Mouse (Mus musculus) lung, postnatal 0 days (tissue): Measurements from ENCODE around the gene Mtmr12. TPM values are rescaled to one million over a fixed set of nuclear protein-coding genes. Genes with fewer than 3 reads are reported as not detected.

ENCODE experiments used
- ATAC-seq: fragments of 200-750 bp; cut with Nextera tagmentation; 2 replicates; pipeline ENCODE4 v1.8.0; 2017; ENCODE audit warnings: moderate library complexity
- DNase-seq: peaks from one replicate; pipeline ENCODE4 v3.0.0-alpha.2; 2016; ENCODE audit warnings: low spot score
- H3K27ac ChIP-seq: fragments of 300-500 bp; sonication (generic); 2 replicates; pipeline ENCODE4 v1.5.1; 2014; ENCODE audit warnings: antibody characterized with exemption, mild to moderate bottlenecking, low read length, mixed read lengths
- H3K27me3 ChIP-seq: fragments of 300-500 bp; sonication (generic); replicated peaks from 2 replicates; pipeline ENCODE4 v1.6.1; 2014; ENCODE audit warnings: low read length, mixed read lengths; ENCODE audit not compliant: insufficient read depth
- H3K36me3 ChIP-seq: fragments of 300-500 bp; sonication (generic); 2 replicates; pipeline ENCODE4 v1.6.1; 2014; ENCODE audit warnings: low read length, mixed read lengths; ENCODE audit not compliant: insufficient read depth
- H3K4me1 ChIP-seq: fragments of 300-500 bp; sonication (generic); 2 replicates; pipeline ENCODE4 v1.6.1; 2014; ENCODE audit warnings: antibody characterized with exemption, low read depth, low read length, mixed read lengths; ENCODE audit not compliant: insufficient read depth
- H3K4me2 ChIP-seq: fragments of 300-500 bp; sonication (generic); replicated peaks from 2 replicates; pipeline ENCODE4 v1.6.1; 2014; ENCODE audit warnings: low read depth, mild to moderate bottlenecking, low read length, moderate library complexity, mixed read lengths
- H3K4me3 ChIP-seq: fragments of 300-500 bp; sonication (generic); 2 replicates; pipeline ENCODE4 v1.5.1; 2014; ENCODE audit warnings: low read depth, low read length
- H3K9ac ChIP-seq: fragments of 300-500 bp; sonication (generic); replicated peaks from 2 replicates; pipeline ENCODE4 v1.6.1; 2014; ENCODE audit warnings: low read depth, mild to moderate bottlenecking
- H3K9me3 ChIP-seq: fragments of 300-500 bp; sonication (generic); 2 replicates; pipeline ENCODE4 v1.6.1; 2016; ENCODE audit warnings: low read length, mixed read lengths
- CTCF ChIP-seq: IDR thresholded peaks from 2 replicates; pipeline ENCODE4 v1.5.1; 2016; ENCODE audit warnings: antibody characterized with exemption, mild to moderate bottlenecking
- EP300 ChIP-seq: IDR thresholded peaks from 2 replicates; pipeline ENCODE4 v1.6.1; 2016; ENCODE audit warnings: antibody characterized with exemption, mild to moderate bottlenecking, control low read depth
- WGBS: fragments of 180-500 bp; shearing (Covaris S2); extraction: QIAGEN DNeasy Blood & Tissue Kit; methylation state at CpG from one replicate; pipeline ENCODE4 v1.1.7; 2014; 5-methylcytosine and 5-hydroxymethylcytosine counted together
- microRNA counts: library from miRNA; unstranded; fragments of <30 nt; microRNA quantifications from one replicate; lab custom pipeline; 2015
- microRNA-seq: library from miRNA; unstranded; fragments of <30 nt; microRNA quantifications from one replicate; pipeline ENCODE4, GENCODE M21; 2016
- polyA plus RNA-seq: library from polyadenylated mRNA; unstranded; fragments of >200 nt; fragmentation: Nextera tagmentation; extraction: Ambion mirVana; gene quantifications from 2 replicates; pipeline ENCODE4 v1.2.1, GENCODE M21; 2015

Gene Mtmr12
- polyA plus RNA-seq, 1 experiment from 2014 or later = 14.6 TPM

DNA sequence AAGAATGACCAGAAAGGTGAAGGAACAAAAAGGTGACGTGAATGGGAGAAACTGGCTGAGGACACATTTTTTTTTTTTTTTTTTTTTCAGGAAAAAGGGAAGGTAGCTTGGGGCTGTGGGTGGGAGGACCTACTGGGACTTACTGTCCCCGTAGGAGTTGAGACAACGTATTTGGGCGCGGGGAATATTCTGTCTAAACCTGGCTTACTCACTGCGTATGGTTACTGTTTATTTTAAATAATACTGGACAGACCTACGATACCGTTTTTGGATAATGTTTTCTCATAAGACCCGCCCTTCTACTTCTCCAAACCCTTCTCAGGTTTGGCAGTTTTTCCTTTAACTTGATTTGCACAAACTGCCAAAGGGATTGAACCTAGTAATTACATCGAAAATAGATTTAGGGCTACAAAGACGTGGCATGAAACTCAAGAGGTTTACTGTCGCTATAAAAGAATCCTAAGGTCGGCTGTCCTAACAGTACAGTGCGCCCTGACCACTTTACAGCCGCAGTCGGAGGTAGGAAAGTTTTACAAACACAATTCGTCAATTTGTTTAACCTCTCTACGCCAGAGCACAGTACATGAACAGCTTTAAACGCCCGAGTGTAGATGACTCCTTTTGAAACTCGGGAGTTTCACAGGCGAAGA is 115.7 kb downstream of the Mtmr12 start:
- Histone ChIP-seq H3K27ac (peak overlapping the region; percentile 95), H3K9ac (peak overlapping the region; percentile 84), H3K27me3 (no peaks in the 10 kb centered on the region), H3K36me3 (no peaks in the 10 kb centered on the region), H3K4me2 (peak overlapping the region; percentile 75), H3K4me1 (no peaks in the 10 kb centered on the region; the same call in 1 of the 2 replicates), H3K9me3 (no peaks in the 10 kb centered on the region), H3K4me3 (peak overlapping the region; percentile 93)
- ATAC-seq = no peak; the same call in 1 of the 2 replicates
- WGBS = 3% methylated on average over 22 of the region's 22 CpGs
- DNase-seq = peak; percentile 38
- TF ChIP-seq CTCF (no peak), EP300 (no peak)

GRCm38 (mm10) chr15:12321091-12321787 is 116.4 kb downstream of the Mtmr12 start, which contains the start of gene Golph3:
Gene Golph3, plus strand, starts transcription at chr15:12321450.
- DNase-seq (peak; percentile 98), ATAC-seq (peak; percentile 93)
- under 1% methylated on average over 55 of the region's 74 CpGs for WGBS
- TF ChIP-seq EP300 = no peak
- no peak for TF ChIP-seq CTCF
- Histone ChIP-seq H3K36me3 (no peaks in the 10 kb centered on the region), H3K9me3 (no peaks in the 10 kb centered on the region), H3K27me3 (no peaks in the 10 kb centered on the region), H3K4me1 (peaks cover 2% of the 10 kb centered on the region; the same call in 1 of the 2 replicates), H3K4me3 (peak within 1 kb of the TSS; percentile 93), H3K9ac (peak within 1 kb of the TSS; percentile 84), H3K27ac (peak within 1 kb of the TSS; percentile 95), H3K4me2 (peak within 1 kb of the TSS; percentile 75)

DNA sequence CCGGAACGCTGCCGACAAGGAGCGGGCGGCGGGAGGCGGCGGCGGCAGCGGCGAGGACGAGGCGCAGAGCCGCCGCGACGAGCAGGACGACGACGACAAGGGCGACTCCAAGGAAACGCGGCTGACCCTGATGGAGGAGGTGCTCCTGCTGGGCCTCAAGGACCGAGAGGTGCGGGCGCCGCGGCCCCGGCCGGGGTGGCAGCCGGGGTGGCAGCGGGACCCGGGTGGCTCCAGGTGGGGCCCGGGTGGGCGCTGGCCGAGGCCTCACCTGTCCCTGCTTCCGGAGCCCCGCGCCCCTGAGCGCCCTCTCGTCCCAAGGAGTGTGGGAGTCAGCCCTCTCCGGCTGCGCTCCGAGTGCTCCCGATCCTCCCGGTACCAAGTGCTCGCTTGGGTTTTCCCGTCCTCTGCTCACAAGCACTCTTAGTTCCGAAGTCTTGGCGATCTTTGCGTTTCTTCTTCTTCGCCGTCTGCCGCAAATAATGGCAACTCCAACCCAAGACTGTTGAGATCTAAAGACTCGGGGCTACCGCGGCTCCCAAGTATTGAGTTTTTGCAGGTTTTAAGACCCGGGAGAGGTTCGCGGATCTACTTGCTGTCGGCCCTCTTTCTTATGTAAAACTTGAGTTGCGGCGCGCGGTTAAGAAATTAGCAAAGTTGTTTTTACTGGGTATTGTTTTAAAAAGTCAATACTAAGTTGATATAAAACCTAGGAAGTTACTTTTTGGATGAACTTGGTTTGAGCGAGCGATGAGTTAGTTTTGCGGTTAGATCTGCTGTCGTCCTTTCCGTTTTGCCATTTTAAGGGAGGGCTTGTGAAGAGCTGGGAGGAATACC is 117.2 kb downstream of the Mtmr12 start, which contains the start of gene 1810049J17Rik:
1810049J17Rik (minus strand) TSS at position 112 of the 834 bp plus-strand sequence.
- DNase-seq (peak; percentile 65), ATAC-seq (peak; percentile 39)
- under 1% methylated on average over 70 of the region's 70 CpGs for WGBS

DNA sequence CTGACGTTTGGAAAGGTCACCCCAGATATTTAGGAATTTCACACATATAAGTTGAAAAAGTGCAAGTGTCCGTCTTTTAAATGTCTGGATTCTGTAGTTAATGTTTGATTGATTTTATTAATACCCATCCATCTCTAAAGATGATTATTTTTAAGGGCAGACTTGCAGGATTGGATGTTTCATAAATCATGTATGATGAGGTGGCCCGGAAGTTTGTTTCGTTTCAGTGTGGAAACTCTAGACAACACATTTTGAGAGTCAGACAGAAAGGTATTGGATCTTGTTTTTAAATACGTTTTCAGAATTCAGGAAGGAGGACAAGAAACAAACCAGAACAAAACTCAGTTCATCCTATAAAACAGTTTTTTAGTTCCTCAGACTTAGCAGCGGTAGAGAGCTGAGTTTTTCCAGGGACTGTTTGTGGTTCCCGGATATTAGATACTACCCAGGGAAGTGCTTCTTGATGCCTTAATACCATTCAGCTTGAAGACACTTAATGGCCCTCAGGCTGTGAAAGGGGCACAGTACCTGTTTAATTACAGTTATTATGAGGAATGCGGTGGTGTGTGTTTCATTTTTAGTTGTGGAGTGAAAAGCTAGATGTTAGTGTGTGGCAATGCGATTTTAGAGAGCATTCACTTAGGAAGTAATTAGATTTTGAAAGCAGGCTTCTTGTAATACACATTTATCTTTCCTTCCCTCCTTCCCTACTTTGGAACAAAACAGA is 118.0 kb downstream of the Mtmr12 start:
- peaks cover 4% of the 10 kb centered on the region; the same call in 1 of the 2 replicates for H3K4me1 ChIP-seq
- TF ChIP-seq CTCF (no peak), EP300 (no peak)
- H3K4me2 ChIP-seq = peak overlapping the region; percentile 75
- WGBS = 6% methylated on average over 9 of the region's 9 CpGs
- no peaks in the 10 kb centered on the region for H3K27me3 ChIP-seq
- H3K36me3 ChIP-seq = no peaks in the 10 kb centered on the region
- peak overlapping the region; percentile 93 for H3K4me3 ChIP-seq
- DNase-seq (peak; percentile 42), ATAC-seq (no peak)
- peak overlapping the region; percentile 95 for H3K27ac ChIP-seq
- peak overlapping the region; percentile 84 for H3K9ac ChIP-seq
- H3K9me3 ChIP-seq = no peaks in the 10 kb centered on the region

More for the DNA sequence above, 117.2 kb downstream of the Mtmr12 start, which contains the start of gene 1810049J17Rik:
- no peaks in the 10 kb centered on the region for H3K9me3 ChIP-seq
- H3K27me3 ChIP-seq = no peaks in the 10 kb centered on the region
- peak within 1 kb of the TSS; percentile 95 for H3K27ac ChIP-seq
- H3K4me2 ChIP-seq = peak within 1 kb of the TSS; percentile 75
- H3K36me3 ChIP-seq = no peaks in the 10 kb centered on the region
- TF ChIP-seq CTCF (no peak), EP300 (no peak)
- peak within 1 kb of the TSS; percentile 84 for H3K9ac ChIP-seq
- H3K4me1 ChIP-seq = peaks cover 4% of the 10 kb centered on the region; the same call in 1 of the 2 replicates
- H3K4me3 ChIP-seq = peak within 1 kb of the TSS; percentile 93

MicroRNA genes within 50 kb of the gene (microRNA counts, 519-probe panel; counts per million panel counts)
- microRNA mmu-miR-1898 (lab: Ali Mortazavi, UCI) = not detected

Small RNAs within 50 kb of the gene (microRNA-seq; reads per million reads assigned to microRNA genes)
- not detected for gene Mir1898

Other genes starting within 250 kb of the Mtmr12 start
- gene Sub1, start 208.0 kb upstream of the Mtmr12 start, polyA plus RNA-seq = 608 and 620 TPM in 2 replicates
- 91.9 and 102 TPM in 2 replicates for gene Zfr, start 87.2 kb upstream of the Mtmr12 start, polyA plus RNA-seq
- 79.4 and 85.9 TPM in 2 replicates for gene Golph3, start 116.4 kb downstream of the Mtmr12 start, polyA plus RNA-seq
- gene 1810049J17Rik, start 116.9 kb downstream of the Mtmr12 start, polyA plus RNA-seq = 0.33 and 1.1 TPM in 2 replicates